Mouse (Mus musculus) mouse embryonic stem cell (cell line): Measurements from ENCODE around the gene Tmpo.

Source experiments
- in situ Hi-C, 2 experiments: fragments of 300-500 bp; cut with MboI; formaldehyde crosslinking; loops; 1 replicate in 1 of 2; 3 replicates in 1 of 2; pipeline ENCODE4 v1.14.3; 2019 to 2020; ENCODE audit warnings: low sequenced_read_pairs in 2 of 2, low pct_unique_long_range_greater_than_20kb in 1 of 2, mixed read lengths in 1 of 2; ENCODE audit not compliant: unreplicated experiment in 1 of 2

Tmpo gene

DNA sequence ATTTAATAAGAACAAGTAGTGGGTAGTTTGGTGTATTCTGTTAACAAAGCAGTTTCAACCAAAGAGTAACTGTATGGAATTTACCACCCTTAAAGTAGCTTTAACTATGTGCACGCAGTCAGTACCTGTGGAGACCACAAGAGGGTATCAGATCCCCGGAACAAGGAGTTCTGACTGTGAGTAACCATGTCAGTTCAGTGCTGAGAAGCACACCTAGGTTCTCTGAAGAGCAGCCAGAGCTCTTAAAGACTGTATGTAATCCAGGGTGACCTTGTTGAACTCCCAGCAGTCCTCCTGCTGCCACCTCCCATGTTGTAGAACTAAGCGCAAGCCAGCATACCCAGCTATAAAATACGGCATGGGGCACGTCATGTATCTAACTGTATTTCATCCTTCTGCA lies 14.2 kb downstream of the Tmpo start:
- in situ Hi-C loops, result no loop called here

DNA sequence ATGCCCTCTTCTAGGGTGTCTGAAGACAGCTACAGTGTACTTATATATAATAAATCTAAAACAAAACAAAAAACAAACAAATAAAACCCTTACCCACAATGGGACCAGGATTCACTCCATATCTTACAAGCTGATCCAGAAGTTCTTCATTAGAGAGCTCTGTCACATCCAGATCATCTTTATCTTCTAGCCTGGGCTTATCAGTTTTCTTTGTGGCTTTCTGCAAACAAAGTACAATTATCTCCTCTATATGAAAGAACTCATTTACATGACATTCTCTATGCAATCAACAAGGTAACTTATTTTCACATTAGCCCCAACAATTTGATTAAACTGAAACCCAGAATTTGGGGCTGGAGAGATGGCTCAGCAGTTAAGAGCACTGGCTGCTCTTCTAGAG lies 15.3 kb downstream of the Tmpo start:
- in situ Hi-C loops, result no loop called here

DNA sequence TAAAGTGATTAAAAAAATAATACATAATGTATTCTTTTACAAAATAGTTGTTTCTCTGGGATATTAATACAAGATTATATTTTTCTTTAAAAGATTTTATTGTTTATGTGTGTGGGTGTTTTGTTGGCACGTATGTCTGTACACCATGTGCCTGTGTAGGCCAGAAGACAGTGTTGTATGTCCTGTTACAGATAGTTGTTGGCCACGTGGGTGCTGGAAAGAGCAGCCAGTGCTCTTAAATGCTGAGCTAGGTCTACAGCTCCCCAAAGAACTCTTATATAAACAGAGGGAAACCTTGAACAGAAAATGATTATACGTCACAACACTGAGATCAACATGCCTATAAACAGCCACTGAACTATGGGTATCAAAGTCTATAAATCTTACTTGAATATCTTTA lies 16.6 kb downstream of the Tmpo start:
- in situ Hi-C loops, result no loop called here

DNA sequence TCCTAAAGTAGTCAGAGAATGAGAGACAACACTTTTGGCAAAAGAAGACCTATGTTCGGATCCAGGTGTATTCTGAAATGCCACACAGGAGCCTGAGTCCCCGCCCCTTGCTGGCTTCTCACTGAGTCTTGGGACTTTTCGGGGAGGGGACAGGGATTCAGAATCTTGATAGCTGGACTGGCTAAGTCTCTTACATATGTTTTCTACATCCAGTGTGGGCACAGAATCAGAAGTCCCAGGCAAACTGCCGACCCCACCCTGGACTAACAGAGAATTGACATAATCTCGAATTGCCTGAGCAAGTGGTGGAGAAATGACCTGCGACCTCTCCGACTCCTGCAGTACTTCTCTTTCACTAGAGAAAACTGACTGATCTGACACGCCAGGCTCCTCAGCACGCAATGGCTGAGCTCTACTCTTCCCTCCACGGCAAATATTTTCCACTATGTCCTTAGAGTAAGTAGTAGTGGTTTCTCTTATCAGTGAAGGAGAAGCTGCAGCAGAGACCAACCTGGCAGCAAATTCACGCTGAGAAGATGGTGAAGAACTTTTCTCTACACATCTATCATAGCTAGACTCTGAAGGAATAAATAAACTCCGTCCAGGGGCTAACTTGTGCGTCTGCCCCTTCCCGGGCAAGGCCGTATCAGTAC lies 18.5 kb downstream of the Tmpo start:
- in situ Hi-C loops, result no loop called here

DNA sequence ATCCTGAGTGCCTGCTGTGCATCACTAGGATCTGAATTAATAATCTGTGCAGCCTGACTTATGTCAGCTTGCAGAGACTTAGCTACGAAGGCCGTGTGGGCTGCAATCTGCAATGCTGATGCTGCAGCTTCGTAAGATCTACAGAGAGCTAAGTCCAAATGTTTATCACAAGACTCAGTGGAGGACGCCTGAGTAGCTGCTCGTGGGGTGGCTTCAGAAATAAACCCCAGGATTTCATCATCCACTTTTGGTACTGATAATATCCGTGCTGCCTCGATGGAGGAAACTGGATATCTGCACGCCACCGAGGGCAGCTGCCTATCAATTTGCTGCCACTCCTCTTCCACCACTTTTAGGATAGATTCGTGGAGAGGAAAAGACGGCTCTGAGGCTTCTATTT lies 19.0 kb downstream of the Tmpo start:
- in situ Hi-C loops, result no loop called here

DNA sequence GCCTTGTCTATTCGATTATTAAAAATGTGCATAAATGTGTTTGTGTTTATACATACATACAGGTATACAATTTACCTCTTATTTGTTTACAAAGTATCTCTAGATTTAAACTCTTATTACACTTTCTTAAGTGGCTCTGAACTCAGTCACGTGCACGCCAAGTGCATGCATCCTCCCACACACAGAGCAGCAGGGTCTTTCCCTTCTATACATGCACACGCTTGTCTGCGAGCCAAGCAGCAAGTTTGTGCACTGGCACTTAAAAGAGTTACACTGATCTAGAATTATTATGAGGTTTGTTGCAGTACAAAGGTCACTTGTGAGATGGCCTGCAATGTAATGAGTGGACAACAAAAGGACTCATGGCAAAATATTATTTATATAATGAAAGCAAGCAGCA lies 20.1 kb downstream of the Tmpo start:
- in situ Hi-C loops, result no loop called here

DNA sequence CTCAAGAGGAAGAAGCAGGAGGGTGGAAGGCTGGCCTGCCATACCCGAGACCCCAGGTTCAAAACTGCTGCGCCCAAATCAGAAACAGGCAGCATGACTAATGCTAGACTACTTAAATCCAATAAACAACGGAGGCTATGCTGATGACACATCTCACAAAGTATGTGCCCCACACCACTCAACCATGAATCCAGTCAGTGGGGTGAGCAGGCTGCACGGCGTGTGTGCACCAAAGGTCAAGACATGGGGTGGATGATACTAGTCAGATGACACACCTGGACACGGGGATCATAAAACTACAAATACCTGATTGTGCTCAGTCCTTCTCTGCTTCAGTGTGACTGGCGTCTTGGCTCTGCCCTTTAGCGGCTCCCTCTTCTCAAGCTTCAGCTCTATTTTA lies 22.7 kb downstream of the Tmpo start:
- in situ Hi-C loops, result no loop called here

DNA sequence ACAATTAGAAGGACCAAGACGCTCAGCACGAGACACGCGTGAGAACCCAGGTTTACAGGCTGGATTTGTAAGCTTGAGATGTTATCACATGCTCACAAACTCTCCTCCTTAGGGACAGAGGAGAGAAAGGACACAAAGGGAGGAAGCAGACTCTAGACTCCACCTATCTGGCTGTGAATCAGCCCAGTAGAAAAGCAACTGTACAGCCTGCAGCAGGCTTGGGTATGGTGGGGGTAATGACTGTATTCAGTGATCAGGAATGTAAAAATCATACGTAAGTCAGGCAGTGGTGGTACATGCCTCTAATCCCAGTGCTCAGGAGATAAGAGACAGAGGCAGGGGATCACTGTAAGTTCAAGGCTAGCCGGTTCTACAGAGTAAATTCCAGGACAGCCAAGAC lies 24.8 kb downstream of the Tmpo start:
- in situ Hi-C loops, result no loop called here

DNA sequence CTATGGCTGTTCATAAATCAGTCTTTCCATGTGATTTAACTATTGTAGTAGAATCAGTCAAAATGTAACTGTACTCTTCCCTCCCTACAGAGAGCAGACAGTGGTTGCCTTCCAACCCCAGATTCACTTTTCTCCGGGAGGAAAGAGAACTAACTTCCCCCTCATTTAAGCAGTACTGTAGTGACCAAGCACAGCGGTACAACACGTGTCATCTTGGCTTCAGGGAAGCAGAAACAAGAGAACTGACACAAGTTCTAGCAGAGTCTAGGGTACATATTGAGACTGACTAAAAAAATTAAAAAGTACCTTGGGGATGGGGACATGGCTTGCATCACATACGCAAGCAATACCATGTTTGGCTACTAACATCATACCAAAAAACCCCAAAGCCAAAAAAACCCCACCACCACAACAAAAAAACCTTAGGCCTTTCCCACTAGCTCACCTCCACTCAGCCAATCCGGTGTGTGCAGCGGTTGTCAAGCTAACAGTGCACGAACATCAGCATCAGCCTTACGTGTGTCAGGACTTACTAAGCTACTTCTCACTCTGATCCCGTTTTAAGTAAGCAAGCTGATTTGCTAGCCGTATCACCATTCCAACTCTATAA lies 27.1 kb downstream of the Tmpo start:
- in situ Hi-C loops, result no loop called here

DNA sequence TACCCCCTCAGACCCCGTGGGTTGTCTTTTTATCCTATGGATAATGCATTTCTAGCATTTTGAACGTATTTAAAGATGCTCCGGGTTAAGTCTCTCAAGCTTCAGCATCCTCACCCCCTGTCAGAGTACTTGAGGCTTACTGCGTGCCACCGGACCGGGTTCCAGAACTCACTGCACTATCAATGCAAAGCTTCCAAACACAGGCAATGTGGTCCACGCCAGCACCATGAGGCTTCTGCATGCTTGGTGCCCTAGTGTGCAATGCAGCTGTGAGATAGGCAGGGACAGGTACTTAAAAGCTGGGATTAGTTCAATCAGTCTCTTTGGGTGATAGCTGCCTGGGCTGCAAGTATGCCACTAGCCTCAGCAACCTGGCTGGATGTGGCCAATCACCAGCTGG lies 35.7 kb downstream of the Tmpo start:
- in situ Hi-C loops, result no loop called here

DNA sequence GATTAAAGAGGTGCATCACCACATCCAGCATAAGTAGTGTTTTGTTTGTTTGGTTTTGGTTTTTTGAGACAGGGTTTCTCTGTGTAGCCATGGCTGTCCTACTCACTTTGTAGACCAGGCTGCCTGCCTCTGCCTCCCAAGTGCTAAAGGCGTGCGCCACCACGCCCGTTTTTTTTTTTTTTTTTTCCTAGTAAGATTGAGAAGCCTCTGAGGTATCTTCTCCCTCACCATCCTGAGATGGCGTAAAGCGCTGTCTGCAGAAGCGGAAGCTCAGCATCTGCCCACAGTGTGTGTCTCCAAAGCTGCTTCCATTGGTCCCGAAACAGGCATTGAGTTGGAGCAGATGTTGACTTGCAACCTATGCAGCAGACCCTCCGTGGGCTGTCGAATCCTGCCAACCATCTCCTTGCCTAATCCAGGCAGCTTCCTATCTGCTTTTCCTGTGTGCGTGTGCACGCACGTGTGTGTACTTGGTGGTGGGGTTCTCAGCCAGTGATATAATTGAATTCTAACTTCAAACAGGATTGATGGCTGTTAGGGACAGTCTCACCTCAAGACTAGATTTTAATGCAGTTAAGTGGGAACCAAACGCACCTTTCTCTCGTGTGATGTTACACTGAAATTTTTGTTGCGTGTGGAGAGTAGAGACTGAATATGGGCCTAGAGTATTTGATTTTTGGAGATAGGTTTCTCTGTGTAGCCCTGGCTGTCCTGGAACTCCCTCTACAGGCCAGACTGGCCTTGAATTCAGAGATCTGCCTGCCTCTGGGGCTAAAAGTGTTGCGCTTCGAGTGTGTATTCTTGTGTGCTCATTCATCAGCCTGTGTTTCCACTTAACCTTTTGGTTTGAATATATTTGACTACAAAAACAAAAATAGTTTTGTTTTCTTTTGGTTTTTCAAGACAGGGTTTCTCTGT lies 37.5 kb downstream of the Tmpo start:
- in situ Hi-C loops, result no loop called here

DNA sequence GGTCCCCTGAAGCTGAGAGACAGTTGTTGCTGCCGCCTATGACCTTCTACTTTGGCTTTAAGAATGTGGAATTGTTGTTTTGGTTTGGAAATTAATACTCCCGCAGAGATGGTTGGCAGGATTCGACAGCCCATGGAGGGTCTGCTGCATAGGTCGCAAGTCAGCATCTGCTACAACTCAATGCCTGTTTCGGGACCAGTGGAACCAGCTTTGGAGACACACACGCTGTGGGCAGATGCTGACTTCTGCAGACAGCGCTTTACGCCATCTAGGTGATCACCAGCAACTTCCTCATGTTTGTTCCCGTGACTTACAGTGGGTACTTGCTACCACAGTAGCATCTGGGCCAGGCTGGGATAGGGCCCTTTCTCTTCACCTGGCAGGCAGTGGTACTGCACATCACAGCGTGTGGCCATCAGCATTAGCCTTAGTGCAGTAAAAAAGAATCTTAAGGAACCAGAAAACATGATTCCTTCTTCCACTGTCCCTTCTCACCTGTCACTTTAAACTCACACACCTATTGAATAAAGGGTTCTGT lies 38.4 kb downstream of the Tmpo start:
- in situ Hi-C loops, result no loop called here

DNA sequence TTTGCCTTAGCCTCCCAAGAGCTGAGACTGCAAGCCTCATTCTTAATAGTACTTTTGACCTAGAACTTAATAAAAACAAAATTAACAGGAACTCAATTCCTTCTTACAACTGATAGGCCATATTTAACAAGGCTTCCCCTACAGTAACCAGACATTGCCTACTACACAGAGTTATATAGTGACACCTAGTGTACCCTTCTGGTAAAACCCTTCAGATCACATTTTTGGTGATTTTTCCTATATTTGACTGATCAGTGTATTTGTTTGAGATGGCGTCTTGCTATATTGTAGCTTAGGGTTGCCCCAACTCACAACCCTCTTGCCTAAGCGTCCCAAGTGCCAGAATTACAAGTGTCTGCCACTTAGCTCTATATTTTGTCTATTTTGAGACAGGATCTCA lies 39.6 kb downstream of the Tmpo start:
- in situ Hi-C loops, result no loop called here

DNA sequence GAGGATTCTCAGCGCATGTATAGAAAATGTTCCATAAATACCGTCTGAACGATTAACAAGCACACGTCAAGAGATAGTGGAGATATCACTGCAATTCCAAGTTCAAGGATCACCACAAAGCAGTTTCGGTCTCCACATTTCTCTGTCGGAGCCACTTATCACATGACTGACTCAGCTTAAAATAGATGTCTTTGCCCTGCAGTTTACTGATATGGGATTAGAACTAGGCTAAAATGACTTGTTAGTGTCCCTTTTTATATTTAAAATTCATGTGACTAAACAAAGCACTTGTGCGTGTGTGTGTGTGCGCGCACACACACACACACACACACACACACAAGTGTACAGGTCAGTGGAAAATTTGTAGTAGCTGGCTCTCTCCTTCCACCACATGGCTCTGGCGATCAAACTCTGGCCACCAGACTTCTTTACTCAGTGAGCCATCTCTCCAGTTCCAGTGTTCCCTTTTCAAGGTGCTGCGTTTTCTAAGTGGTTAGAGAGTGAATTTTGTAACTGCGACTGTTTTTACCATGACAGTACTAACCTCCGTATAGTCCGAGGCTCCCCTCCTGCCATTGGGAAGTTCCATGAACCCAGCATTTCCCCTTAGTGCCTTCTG lies 41.9 kb downstream of the Tmpo start:
- in situ Hi-C loops, result no loop called here

DNA sequence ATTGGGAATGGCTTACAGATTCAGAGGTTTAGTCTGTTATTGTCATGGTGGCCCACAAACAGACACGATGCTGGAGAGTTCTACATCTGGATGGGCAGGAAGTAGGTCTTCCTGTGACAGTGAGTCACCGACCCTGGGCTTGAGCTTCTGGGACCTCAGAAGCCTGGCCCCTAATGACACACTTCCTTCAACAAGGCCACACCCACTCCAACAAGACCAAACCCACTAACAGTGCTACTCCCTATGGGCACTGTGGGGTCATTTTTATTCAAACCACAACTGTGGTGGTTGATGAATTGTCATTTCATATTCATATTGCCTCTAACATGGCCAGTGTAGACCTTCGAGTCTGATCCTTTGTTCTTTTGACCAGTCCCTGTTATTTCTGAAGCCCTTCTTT lies 42.8 kb downstream of the Tmpo start:
- in situ Hi-C loops, result no loop called here

DNA sequence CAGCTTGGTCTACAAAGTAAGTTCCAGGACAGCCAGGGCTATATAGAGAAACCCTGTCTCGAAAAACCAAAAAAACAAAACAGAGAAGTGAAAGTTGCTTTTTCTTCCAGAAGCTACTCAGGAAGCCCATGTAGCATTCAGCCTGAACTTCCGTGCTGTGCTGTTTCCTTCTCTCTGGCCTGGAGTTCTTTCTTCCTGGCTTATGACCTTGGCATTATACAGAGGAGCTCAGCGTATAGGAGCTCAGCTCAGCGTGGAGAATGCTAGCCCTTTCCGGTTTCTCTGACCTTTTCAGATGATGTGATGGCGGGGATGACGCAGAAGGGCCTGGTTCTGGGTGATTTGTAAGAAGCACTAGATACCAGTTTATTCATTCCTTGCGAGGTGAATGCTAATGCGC lies 43.7 kb downstream of the Tmpo start:
- in situ Hi-C loops, result no loop called here

DNA sequence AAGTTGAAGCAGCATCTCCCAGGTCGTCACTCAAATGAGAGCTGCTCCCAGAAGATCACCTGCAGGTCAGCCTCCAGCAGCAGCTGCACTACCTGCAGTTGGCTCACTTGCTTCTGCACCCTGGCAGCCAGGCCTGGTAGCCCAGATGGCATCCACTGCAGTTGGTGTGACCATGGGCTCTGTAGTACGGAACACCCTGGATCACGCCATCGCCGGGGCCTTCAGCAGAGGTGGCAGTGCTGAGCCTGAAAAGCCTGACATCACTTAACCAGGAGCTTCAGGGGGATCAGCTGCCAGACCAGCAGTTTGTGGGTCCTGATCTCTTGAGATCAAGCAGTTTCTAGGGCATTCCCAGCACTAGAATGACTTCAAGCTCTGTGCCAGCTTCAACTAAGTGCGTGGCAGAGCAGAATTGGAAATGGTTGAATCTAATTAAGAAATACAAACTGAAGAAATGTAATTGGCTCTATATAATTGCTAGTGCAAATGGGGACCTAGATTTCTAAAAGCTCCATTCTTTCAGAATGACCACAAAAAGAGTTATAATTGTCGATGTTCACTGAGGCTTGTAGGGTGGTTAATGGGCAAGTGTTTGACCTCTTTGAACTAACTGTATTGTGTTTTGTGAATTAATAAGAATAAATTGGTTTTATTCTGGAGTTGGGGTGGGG lies 45.7 kb downstream of the Tmpo start:
- in situ Hi-C loops, result no loop called here

DNA sequence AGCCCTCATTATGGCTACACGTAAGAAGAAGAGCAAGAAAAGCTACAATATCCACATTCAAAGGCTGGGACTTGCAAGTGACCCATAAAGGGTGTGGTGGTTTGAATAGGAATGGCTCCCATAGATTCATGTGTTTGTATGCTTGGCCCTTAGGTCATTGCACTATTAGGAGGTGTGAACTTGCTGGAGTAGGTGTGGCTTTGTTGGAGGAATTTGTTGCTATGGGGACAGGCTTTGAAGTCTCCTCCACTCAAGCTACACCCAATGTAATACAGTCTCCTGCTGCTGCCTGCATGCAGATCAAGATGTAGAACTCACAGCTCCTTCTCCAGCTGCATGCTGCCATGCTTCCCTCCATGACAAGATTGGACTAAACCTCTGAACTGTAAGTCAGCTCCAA lies 49.5 kb downstream of the Tmpo start:
- in situ Hi-C loops, result no loop called here

DNA sequence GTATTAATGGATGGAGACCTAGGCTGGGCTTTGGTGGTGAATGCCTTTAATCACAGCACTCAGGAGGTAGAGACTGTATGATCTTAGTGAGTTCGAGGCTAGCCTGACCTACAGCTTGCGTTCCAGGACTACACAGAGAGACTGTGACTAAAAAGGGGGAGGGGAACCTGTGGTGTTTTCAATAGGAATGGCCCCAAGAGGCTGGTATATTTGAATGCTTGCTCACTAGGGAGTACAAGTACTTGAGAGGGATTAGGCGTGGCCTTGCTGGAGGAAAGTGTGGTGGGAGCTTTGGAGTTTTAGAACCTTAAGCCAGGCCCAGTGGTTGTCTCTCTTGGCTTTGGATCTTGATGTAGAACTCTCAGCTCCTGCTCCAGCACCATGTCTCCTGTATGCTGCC lies 50.3 kb downstream of the Tmpo start:
- in situ Hi-C loops, result no loop called here
